Mouse (Mus musculus): Measurements from ENCODE around the gene 2210011C24Rik. TPM values are rescaled to one million over a fixed set of nuclear protein-coding genes. Genes with fewer than 3 reads are reported as not detected.
"Not testable (repeated sequence)": the region's sequence is repeated elsewhere in the genome, so short reads cannot be mapped to it uniquely, and the experiment has no call there.

The 2210011C24Rik gene
- polyA plus RNA-seq, 1 experiment from 2014 or later: 2.6 TPM

DNA sequence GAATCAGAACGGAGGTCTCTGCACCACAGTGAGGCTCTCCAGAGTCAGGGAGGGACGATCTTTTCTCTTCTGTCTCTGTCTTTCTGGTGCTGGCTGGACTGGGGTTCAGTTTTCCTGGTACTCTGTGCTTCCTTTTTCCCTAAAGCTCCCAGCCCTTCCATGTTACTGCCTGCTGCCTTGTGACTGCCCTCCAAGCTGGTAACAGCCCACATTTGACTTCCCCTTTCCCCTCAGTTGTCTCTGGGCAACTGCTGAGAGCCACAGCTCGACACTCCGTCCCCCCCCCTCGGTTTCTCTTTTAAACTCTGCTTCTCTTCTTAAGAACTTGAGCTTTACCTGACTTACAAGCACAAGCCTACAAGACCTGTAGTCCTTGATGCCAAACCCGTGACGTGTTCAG is 22.7 kb downstream of the 2210011C24Rik start:
- H3K36me3 ChIP-seq: peaks cover 86% of the 10 kb centered on the region
- 83% methylated on average over 7 of the region's 7 CpGs for WGBS

DNA sequence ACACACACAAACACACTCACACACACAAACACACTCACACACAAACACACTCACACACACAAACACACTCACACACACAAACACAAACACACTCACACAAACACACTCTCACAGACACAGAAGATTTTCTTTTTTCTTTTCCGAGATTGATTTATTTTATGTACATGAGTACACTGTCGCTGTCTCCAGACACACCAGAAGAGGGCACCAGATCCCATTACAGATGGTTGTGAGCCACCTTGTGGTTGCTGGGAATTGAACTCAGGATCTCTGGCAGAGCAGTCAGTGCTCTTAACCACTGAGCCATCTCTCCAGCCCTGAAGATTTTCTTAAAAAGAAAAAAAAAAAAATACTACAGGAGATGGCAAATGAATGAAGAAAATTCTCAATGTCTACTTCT is 28.7 kb downstream of the 2210011C24Rik start:
- WGBS: 94% methylated on average over 2 of the region's 2 CpGs

More for the DNA sequence above, 22.7 kb downstream of the 2210011C24Rik start:
- Histone ChIP-seq H3K9me3 (no peaks in the 10 kb centered on the region), H3K4me1 (no peaks in the 10 kb centered on the region), H3K9ac (no peak overlapping the region), H3K27me3 (no peaks in the 10 kb centered on the region), H3K27ac (no peak overlapping the region), H3K4me3 (no peak overlapping the region), H3K4me2 (no peak overlapping the region)
- no peak for ATAC-seq (ENCODE audit: borderline replicate concordance, extremely low read depth, low FRiP score, low TSS enrichment)

DNA sequence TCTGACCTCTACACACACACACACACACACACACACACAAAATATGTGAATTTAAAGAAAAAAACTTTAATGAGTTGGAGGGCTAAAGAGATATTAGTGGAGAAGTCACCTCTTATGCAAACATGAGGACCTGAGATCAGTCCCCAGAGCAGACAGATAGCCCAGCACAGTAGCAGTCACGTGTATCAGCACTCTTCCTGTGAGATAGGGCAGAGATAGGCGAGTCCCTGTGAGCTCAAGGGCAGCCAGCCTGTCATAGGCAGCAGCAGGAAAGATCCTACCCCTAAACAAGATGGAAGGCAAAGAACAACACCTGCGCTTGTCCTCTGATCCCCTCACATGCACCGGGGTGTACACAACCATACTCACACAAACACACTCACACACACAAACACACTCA is 29.5 kb downstream of the 2210011C24Rik start:
- H3K4me2 ChIP-seq: no peak overlapping the region
- no peaks in the 10 kb centered on the region for H3K9me3 ChIP-seq
- peaks cover 59% of the 10 kb centered on the region for H3K36me3 ChIP-seq
- H3K4me1 ChIP-seq: peaks cover 9% of the 10 kb centered on the region
- 77% methylated on average over 4 of the region's 4 CpGs for WGBS
- no peak overlapping the region for H3K4me3 ChIP-seq
- no peaks in the 10 kb centered on the region for H3K27me3 ChIP-seq
- ATAC-seq (ENCODE audit: borderline replicate concordance, extremely low read depth, low FRiP score, low TSS enrichment): no peak
- H3K9ac ChIP-seq: no peak overlapping the region
- no peak overlapping the region for H3K27ac ChIP-seq

More for the DNA sequence above, 28.7 kb downstream of the 2210011C24Rik start:
- H3K4me1 ChIP-seq; H3K9me3 ChIP-seq; H3K27ac ChIP-seq; H3K4me2 ChIP-seq; H3K9ac ChIP-seq; H3K4me3 ChIP-seq; ATAC-seq (ENCODE audit: borderline replicate concordance, extremely low read depth, low FRiP score, low TSS enrichment); H3K27me3 ChIP-seq: not testable (repeated sequence)
- H3K36me3 ChIP-seq: peaks cover 67% of the 10 kb centered on the region

DNA sequence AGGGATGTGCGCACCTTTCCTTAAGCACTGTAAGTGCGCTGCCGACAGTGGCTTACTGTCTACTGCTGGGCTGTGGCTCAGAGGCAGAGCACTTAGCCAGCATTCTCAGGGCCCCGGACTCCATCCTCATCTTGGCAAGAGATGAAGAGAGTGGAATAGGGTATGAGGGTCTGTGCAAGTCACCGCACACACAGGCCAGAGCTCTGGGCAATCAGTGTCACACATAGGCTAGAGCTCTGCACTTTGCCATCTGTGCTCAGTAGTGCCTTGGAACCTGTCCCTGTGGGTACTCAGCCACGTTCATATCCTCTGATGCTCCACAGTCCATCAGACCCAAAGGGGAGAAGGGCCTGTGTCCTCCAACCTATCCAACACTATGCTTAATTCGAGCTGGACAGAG is 30.4 kb downstream of the 2210011C24Rik start:
- H3K9ac ChIP-seq: no peak overlapping the region
- no peak overlapping the region for H3K4me2 ChIP-seq
- WGBS: 89% methylated on average over 7 of the region's 7 CpGs
- H3K27me3 ChIP-seq: no peaks in the 10 kb centered on the region
- H3K4me3 ChIP-seq: no peak overlapping the region
- no peaks in the 10 kb centered on the region for H3K9me3 ChIP-seq
- peaks cover 18% of the 10 kb centered on the region for H3K4me1 ChIP-seq
- peaks cover 50% of the 10 kb centered on the region for H3K36me3 ChIP-seq
- no peak for ATAC-seq (ENCODE audit: borderline replicate concordance, extremely low read depth, low FRiP score, low TSS enrichment)
- no peak overlapping the region for H3K27ac ChIP-seq

DNA sequence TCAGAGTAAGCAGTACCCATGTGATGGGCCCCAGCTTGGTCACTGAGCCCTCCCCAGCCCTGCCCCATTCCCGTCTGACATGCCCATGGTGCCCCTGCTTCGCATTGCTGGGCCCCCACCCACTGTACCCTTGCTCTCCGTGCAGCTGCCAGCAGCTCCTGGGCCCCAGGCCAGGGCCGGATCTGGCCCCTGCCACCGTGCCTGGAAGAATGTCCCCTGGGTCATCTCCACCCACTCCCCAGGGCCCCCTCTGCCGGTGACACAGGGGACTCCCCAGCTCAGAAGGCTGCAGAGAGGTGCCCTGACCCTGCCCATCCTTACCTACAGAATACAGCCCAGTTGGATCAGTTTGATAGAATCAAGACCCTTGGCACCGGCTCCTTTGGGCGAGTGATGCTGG is 31.1 kb downstream of the 2210011C24Rik start:
- peaks cover 43% of the 10 kb centered on the region for H3K36me3 ChIP-seq
- no peaks in the 10 kb centered on the region for H3K27me3 ChIP-seq
- peaks cover 21% of the 10 kb centered on the region for H3K4me1 ChIP-seq
- H3K4me2 ChIP-seq: no peak overlapping the region
- ATAC-seq (ENCODE audit: borderline replicate concordance, extremely low read depth, low FRiP score, low TSS enrichment): no peak
- no peak overlapping the region for H3K4me3 ChIP-seq
- no peak overlapping the region for H3K27ac ChIP-seq
- no peak overlapping the region for H3K9ac ChIP-seq
- H3K9me3 ChIP-seq: no peaks in the 10 kb centered on the region
- 76% methylated on average over 8 of the region's 8 CpGs for WGBS

DNA sequence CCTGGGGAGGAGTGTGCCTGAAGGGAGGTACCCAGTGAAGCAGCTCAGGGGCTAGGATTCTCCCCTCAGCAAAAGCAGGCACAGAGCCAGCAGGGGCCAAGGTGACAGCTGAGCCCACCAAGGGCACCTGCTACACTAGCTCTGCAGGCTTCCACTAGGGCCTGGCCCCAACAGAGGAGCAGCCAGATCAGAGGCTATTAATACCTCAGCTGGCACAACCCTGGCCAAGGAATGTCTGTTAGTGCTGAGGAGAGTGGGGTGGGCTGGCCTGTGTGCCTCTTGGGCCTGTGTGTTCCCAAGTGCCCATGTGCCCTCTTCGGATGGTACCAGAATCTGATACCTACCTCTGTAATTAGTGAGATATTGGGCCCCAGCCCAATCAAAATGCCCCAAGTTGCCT is 31.7 kb downstream of the 2210011C24Rik start:
- Histone ChIP-seq H3K9me3 (no peaks in the 10 kb centered on the region), H3K27ac (no peak overlapping the region), H3K36me3 (peaks cover 39% of the 10 kb centered on the region), H3K4me2 (no peak overlapping the region), H3K4me1 (peaks cover 21% of the 10 kb centered on the region), H3K4me3 (no peak overlapping the region), H3K27me3 (no peaks in the 10 kb centered on the region), H3K9ac (no peak overlapping the region)
- ATAC-seq (ENCODE audit: borderline replicate concordance, extremely low read depth, low FRiP score, low TSS enrichment): 0 out of 2 replicates have a peak, but pooled peaks have one; percentile 13
- WGBS: 82% methylated on average over 1 of the region's 1 CpGs

DNA sequence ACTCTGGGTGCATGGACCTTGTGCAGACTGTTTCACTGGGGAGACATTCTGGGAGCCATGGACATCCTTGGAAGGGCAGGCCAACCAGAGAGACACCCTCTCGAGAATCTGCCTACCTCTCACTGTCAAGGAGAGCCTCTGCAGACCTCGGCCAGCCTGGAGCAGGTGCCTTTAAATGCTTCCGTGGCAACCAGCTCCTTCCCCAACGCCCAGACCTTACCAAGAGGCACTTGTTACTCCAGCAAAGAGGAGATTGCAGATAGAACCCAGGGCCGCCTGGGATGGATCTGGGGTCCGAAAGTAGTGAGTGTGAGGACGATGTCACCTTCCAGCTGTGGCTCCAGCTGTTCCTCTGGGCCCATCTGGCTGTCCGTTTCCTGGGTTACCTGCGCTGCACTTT is 33.8 kb downstream of the 2210011C24Rik start:
- H3K36me3 ChIP-seq: peaks cover 24% of the 10 kb centered on the region
- H3K27me3 ChIP-seq: no peaks in the 10 kb centered on the region
- 63% methylated on average over 9 of the region's 9 CpGs for WGBS
- peaks cover 37% of the 10 kb centered on the region for H3K4me1 ChIP-seq
- no peak overlapping the region for H3K9ac ChIP-seq
- H3K27ac ChIP-seq: peak overlapping the region; percentile 33; the same call in 1 of the 2 replicates
- no peak for ATAC-seq (ENCODE audit: borderline replicate concordance, extremely low read depth, low FRiP score, low TSS enrichment)
- no peaks in the 10 kb centered on the region for H3K9me3 ChIP-seq
- no peak overlapping the region for H3K4me3 ChIP-seq
- H3K4me2 ChIP-seq: no peak overlapping the region

DNA sequence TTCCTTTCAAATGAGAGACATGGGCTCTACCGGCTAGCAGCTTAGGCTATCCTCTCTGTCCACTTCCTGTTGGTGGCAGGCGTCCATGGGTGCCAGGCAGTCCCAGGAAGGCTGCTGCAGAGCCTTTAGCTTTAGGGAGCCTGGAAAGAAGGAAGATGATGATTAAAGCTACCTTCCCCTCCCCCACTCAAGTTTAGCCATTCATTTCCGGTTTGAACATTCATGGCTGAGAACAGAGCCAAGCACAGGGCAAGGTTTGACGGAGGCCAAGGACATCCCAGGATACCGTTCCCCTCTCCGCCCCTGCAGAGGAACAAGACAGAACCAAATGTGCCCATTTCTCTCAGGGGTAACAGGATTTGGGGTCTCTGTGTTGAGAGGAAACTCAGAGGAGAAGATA is 34.3 kb downstream of the 2210011C24Rik start:
- no peak for ATAC-seq (ENCODE audit: borderline replicate concordance, extremely low read depth, low FRiP score, low TSS enrichment)
- peak overlapping the region; percentile 33; the same call in 1 of the 2 replicates for H3K27ac ChIP-seq
- peak overlapping the region; percentile 21; the same call in 1 of the 2 replicates for H3K4me2 ChIP-seq
- H3K9ac ChIP-seq: no peak overlapping the region
- H3K4me1 ChIP-seq: peaks cover 37% of the 10 kb centered on the region
- H3K27me3 ChIP-seq: no peaks in the 10 kb centered on the region
- WGBS: 39% methylated on average over 6 of the region's 6 CpGs
- no peaks in the 10 kb centered on the region for H3K9me3 ChIP-seq
- no peak overlapping the region for H3K4me3 ChIP-seq
- peaks cover 18% of the 10 kb centered on the region for H3K36me3 ChIP-seq

DNA sequence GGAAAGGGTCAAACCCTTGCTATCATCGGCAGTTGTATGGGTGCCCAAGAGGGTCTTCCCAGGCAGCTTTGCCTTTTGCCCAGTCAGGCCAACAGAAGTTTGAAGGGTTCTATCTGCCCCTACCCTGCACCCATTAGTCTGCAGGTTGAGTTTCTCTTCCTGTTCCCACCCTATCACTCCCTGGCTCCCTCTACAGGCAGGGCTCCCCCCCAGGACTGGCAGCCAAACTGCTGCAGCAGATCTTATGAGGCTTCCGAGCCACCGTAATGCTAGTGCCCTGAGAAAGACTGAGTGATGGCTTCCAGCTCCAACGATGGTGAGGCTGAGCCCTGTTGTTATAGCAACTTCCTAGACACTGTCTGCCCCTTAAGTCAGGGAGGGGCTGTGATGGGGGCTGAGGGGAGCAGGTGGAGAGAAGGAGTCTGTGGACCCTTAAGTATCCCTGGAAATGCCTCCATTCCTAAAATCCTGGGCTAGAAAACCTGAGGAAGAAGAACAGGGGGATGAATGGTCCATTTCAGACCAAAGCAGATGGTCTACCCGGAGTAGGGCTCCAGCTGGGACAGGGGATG is 35.1 kb downstream of the 2210011C24Rik start:
- Histone ChIP-seq H3K4me2 (no peak overlapping the region; the same call in 1 of the 2 replicates), H3K9me3 (no peaks in the 10 kb centered on the region), H3K4me1 (peaks cover 40% of the 10 kb centered on the region), H3K4me3 (no peak overlapping the region), H3K27me3 (no peaks in the 10 kb centered on the region), H3K9ac (no peak overlapping the region), H3K27ac (no peak overlapping the region), H3K36me3 (peaks cover 12% of the 10 kb centered on the region)
- WGBS: 82% methylated on average over 5 of the region's 5 CpGs
- ATAC-seq (ENCODE audit: borderline replicate concordance, extremely low read depth, low FRiP score, low TSS enrichment): no peak

DNA sequence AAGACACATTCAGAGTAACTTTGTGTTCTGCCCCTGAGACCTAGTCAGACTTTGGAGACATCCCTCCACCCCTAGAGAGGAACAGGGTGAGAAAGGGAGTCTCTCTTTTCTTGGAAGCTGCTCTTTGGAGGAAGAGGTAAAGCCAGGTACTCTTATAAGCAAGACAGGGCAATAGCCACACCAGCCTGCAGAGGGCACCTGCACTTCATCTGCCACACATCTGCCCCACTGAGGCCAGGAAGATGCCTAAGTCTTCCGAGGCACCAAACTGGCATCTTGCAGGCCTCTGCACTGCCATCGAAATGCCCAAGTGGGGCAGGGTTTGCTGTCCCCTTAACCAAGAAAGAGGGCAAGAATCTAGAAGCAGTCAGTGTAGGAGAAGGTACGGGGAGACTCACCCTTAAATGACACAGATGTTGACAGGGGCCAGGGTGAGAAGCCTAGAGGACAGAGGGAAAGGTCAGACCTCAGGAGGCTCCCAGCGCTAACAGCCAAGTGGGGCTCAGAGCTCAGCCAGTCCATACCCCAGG is 35.8 kb downstream of the 2210011C24Rik start:
- 76% methylated on average over 4 of the region's 4 CpGs for WGBS
- no peak overlapping the region for H3K9ac ChIP-seq
- no peaks in the 10 kb centered on the region for H3K27me3 ChIP-seq
- no peak overlapping the region for H3K4me3 ChIP-seq
- peaks cover 42% of the 10 kb centered on the region for H3K4me1 ChIP-seq
- no peak overlapping the region for H3K27ac ChIP-seq
- ATAC-seq (ENCODE audit: borderline replicate concordance, extremely low read depth, low FRiP score, low TSS enrichment): no peak
- no peaks in the 10 kb centered on the region for H3K9me3 ChIP-seq
- H3K36me3 ChIP-seq: peaks cover 6% of the 10 kb centered on the region
- no peak overlapping the region for H3K4me2 ChIP-seq

DNA sequence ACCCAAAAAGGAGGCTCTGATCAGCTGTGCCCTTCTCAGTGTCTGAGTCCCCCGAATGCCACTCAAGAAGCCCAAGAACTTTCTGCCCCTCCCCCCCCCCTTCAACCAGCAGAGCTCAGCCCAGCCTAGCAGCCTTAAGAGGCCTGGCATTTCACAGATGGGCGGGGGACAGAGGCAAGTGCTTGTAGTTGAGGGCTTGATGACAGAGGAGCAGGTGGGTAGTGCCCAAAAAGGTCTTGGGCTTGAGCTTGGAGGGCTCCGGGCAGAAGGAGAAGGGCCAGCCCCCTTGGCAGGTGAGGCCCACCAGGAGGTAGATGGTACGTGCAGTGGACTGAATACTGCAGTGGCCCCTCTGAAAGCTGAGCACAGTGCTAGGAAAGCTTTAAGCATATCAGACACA is 37.5 kb downstream of the 2210011C24Rik start:
- H3K9ac ChIP-seq: no peak overlapping the region
- no peaks in the 10 kb centered on the region for H3K27me3 ChIP-seq
- WGBS: 51% methylated on average over 4 of the region's 4 CpGs
- peak overlapping the region; percentile 81 for H3K4me3 ChIP-seq
- peak overlapping the region; percentile 91 for H3K4me2 ChIP-seq
- H3K9me3 ChIP-seq: no peaks in the 10 kb centered on the region
- peaks cover 42% of the 10 kb centered on the region for H3K4me1 ChIP-seq
- peaks cover 5% of the 10 kb centered on the region for H3K36me3 ChIP-seq
- H3K27ac ChIP-seq: peak overlapping the region; percentile 62
- ATAC-seq (ENCODE audit: borderline replicate concordance, extremely low read depth, low FRiP score, low TSS enrichment): no peak

DNA sequence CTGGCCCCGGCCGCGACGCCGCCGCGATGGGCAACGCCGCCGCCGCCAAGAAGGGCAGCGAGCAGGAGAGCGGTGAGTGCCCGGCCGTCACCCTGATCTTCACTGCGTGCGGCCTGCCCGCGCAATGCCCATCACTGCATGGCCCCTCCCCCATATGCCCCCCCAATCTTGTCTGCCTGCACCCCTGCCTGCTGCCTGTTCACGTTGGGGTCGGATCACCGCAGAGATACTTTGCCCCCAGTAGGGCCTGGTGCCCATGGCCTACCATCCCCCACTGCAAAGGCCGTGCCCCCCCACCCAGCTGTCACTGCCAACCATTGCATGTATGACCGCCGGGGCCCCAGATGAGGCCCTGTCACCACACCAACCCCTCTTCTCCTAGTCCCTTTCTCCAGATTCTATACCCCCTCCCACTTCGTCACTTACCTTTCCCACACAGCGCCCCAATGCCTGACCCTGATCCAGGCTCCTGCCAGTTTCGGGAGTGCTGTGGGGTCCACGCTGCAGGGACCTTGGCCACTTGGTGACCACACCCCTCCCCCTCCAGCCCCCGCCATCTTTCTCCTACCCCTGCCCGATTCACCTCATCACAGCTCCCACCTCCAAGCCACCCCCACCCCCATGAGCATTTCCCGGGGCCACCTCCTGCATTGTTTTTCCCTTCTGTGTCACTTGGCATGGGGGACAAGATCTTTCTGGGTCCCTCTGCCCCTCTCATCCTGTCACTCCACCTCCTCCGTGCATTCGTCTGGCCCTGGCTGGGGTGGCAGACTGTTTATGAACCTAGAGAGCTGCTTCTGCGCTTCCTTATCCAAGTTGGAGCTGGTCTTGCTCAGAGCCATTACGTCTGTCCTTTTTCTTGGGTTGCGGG is 38.6 kb downstream of the 2210011C24Rik start:
- Histone ChIP-seq H3K9me3 (no peaks in the 10 kb centered on the region), H3K4me3 (peak overlapping the region; percentile 81), H3K36me3 (peaks cover 9% of the 10 kb centered on the region), H3K4me1 (peaks cover 42% of the 10 kb centered on the region), H3K27ac (peak overlapping the region; percentile 58; the same call in 1 of the 2 replicates), H3K27me3 (no peaks in the 10 kb centered on the region), H3K9ac (peak overlapping the region; percentile 74), H3K4me2 (peak overlapping the region; percentile 91)
- ATAC-seq (ENCODE audit: borderline replicate concordance, extremely low read depth, low FRiP score, low TSS enrichment): peak; percentile 17
- WGBS: 4% methylated on average over 37 of the region's 37 CpGs
